Mouse (Mus musculus) hindbrain, embryonic 16.5 days (tissue): Measurements from ENCODE around the gene Suco. TPM values are rescaled to one million over a fixed set of nuclear protein-coding genes. Genes with fewer than 3 reads are reported as not detected.

Experiments used
- ATAC-seq: fragments of 200-750 bp; cut with Nextera tagmentation; 2 replicates; pipeline ENCODE4 v1.8.0; 2017; ENCODE audit warnings: moderate TSS enrichment, moderate library complexity
- H3K27ac ChIP-seq: fragments of 300-500 bp; sonication (generic); 2 replicates; pipeline ENCODE4 v1.5.1; 2014; ENCODE audit warnings: low read depth, mild to moderate bottlenecking, control low read depth, low read length, moderate library complexity
- H3K27me3 ChIP-seq: fragments of 300-500 bp; sonication (generic); replicated peaks from 2 replicates; pipeline ENCODE4 v1.6.1; 2014; ENCODE audit warnings: low read length; ENCODE audit not compliant: control insufficient read depth, insufficient read depth
- H3K36me3 ChIP-seq: fragments of 300-500 bp; sonication (generic); 2 replicates; pipeline ENCODE4 v1.6.1; 2014; ENCODE audit warnings: mild to moderate bottlenecking, low read length, moderate library complexity, mixed read lengths; ENCODE audit not compliant: control insufficient read depth, insufficient read depth
- H3K4me1 ChIP-seq: fragments of 300-500 bp; sonication (generic); 2 replicates; pipeline ENCODE4 v1.6.1; 2014; ENCODE audit warnings: low read depth, low read length; ENCODE audit not compliant: control insufficient read depth, insufficient read depth
- H3K4me2 ChIP-seq: fragments of 300-500 bp; sonication (generic); 2 replicates; pipeline ENCODE4 v1.6.1; 2014; ENCODE audit warnings: mild to moderate bottlenecking, low read length, control low read depth, moderate library complexity
- H3K4me3 ChIP-seq: fragments of 300-500 bp; sonication (generic); 2 replicates; pipeline ENCODE4 v1.5.1; 2014; ENCODE audit warnings: mild to moderate bottlenecking, low read length, control low read depth, moderate library complexity
- H3K9ac ChIP-seq: fragments of 300-500 bp; sonication (generic); 2 replicates; pipeline ENCODE4 v1.6.1; 2014; ENCODE audit warnings: low read depth, mild to moderate bottlenecking, control low read depth, low read length, moderate library complexity
- H3K9me3 ChIP-seq: fragments of 300-500 bp; sonication (generic); 2 replicates; pipeline ENCODE4 v1.6.1; 2014; ENCODE audit warnings: mild to moderate bottlenecking, low read length, moderate library complexity; ENCODE audit not compliant: control insufficient read depth
- WGBS: fragments of 180-500 bp; shearing (Covaris S2); extraction: QIAGEN DNeasy Blood & Tissue Kit; methylation state at CpG from one replicate; pipeline ENCODE4 v1.1.7; 2014; 5-methylcytosine and 5-hydroxymethylcytosine counted together
- polyA plus RNA-seq: library from polyadenylated mRNA; unstranded; fragments of >200 nt; fragmentation: Nextera tagmentation; extraction: Ambion mirVana; gene quantifications from 2 replicates; pipeline ENCODE4 v1.2.1, GENCODE M21; 2015

Gene Suco
- polyA plus RNA-seq, 1 experiment from 2014 or later: 17.5 TPM

- H3K4me2 ChIP-seq: no peak overlapping the region
- 72% methylated on average over 1 of the region's 1 CpGs for WGBS
- H3K27ac ChIP-seq: no peak overlapping the region
- no peak overlapping the region for H3K9ac ChIP-seq
- H3K4me3 ChIP-seq: no peak overlapping the region
- no peaks in the 10 kb centered on the region for H3K36me3 ChIP-seq
- H3K27me3 ChIP-seq: no peaks in the 10 kb centered on the region
- no peaks in the 10 kb centered on the region for H3K9me3 ChIP-seq
- H3K4me1 ChIP-seq: peaks cover 8% of the 10 kb centered on the region
- no peak for ATAC-seq
Observed at GRCm38 (mm10) chr1:161869422-161869821, 7.1 kb downstream of the Suco start.

DNA sequence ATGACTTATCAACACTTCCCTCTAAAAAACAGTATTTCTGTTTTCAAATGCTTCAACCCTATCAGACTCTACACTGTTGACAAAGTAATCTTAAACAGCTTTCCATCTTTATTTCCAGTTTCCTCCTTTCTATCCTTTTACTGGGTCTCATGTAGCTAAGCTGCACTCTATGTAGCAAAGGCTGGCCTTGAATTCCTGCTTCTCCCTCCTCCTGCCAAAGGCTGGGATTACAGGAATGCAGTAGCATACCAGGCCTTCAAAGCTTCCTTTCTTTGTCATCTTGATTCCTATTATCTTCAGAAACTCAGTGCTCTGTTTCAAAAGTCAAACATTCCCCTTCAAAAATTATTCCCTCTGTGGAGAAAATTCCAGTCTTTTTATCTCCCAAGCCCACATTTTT is 8.1 kb downstream of the Suco start:
- Histone ChIP-seq H3K9ac (no peak overlapping the region), H3K27me3 (no peaks in the 10 kb centered on the region), H3K4me2 (no peak overlapping the region), H3K4me3 (no peak overlapping the region), H3K9me3 (no peaks in the 10 kb centered on the region), H3K4me1 (no peaks in the 10 kb centered on the region), H3K36me3 (no peaks in the 10 kb centered on the region), H3K27ac (no peak overlapping the region)
- ATAC-seq: no peak

GRCm38 (mm10) chr1:161863742-161864141 is 12.7 kb downstream of the Suco start:
- no peak overlapping the region for H3K4me2 ChIP-seq
- no peak overlapping the region for H3K9ac ChIP-seq
- H3K4me1 ChIP-seq: no peaks in the 10 kb centered on the region
- no peaks in the 10 kb centered on the region for H3K27me3 ChIP-seq
- no peak for ATAC-seq
- no peaks in the 10 kb centered on the region for H3K36me3 ChIP-seq
- no peaks in the 10 kb centered on the region for H3K9me3 ChIP-seq
- no peak overlapping the region for H3K27ac ChIP-seq
- WGBS: 76% methylated on average over 2 of the region's 2 CpGs
- no peak overlapping the region for H3K4me3 ChIP-seq

- H3K9me3 ChIP-seq: no peaks in the 10 kb centered on the region
Observed at GRCm38 (mm10) chr1:161859248-161859647, 17.2 kb downstream of the Suco start.

GRCm38 (mm10) chr1:161826677-161827076 is 49.8 kb downstream of the Suco start:
- Histone ChIP-seq H3K36me3 (peaks cover 12% of the 10 kb centered on the region), H3K4me2 (no peak overlapping the region), H3K27me3 (no peaks in the 10 kb centered on the region), H3K4me1 (no peaks in the 10 kb centered on the region), H3K4me3 (no peak overlapping the region), H3K9me3 (no peaks in the 10 kb centered on the region), H3K9ac (no peak overlapping the region), H3K27ac (no peak overlapping the region)
- ATAC-seq: no peak
- WGBS: 97% methylated on average over 2 of the region's 2 CpGs

More at GRCm38 (mm10) chr1:161859248-161859647, 17.2 kb downstream of the Suco start:
- 92% methylated on average over 2 of the region's 2 CpGs for WGBS
- Histone ChIP-seq H3K4me2 (no peak overlapping the region), H3K27ac (no peak overlapping the region), H3K4me1 (no peaks in the 10 kb centered on the region), H3K4me3 (no peak overlapping the region), H3K27me3 (no peaks in the 10 kb centered on the region), H3K9ac (no peak overlapping the region), H3K36me3 (peaks cover 10% of the 10 kb centered on the region)
- ATAC-seq: no peak

DNA sequence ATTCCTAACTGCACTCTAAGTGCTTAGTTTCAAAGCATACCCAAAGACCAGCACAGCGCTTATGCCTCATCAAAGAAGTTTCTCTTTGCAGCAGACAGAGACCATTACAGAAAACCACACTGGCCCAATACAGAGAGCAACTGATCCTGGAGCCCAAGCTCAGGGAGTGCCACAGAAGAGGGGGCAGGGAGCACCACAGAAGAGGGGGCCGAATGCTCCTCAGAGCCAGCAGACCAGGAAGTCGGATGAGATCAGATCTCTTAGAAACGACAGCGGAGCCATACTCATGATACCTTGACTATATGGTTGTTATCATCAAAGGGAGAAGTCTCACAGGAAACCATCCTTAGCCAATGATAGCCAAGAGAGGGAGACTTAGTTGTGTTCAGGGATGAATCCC is 67.1 kb downstream of the Suco start:
- Histone ChIP-seq H3K27me3 (no peaks in the 10 kb centered on the region), H3K4me1 (no peaks in the 10 kb centered on the region), H3K36me3 (no peaks in the 10 kb centered on the region), H3K4me3 (no peak overlapping the region), H3K27ac (no peak overlapping the region), H3K4me2 (no peak overlapping the region), H3K9me3 (no peaks in the 10 kb centered on the region), H3K9ac (no peak overlapping the region)
- WGBS: 94% methylated on average over 5 of the region's 5 CpGs
- ATAC-seq: no peak

GRCm38 (mm10) chr1:161808980-161809379 is 67.5 kb downstream of the Suco start:
- Histone ChIP-seq H3K36me3 (no peaks in the 10 kb centered on the region), H3K9me3 (no peaks in the 10 kb centered on the region), H3K27ac (no peak overlapping the region), H3K4me3 (no peak overlapping the region), H3K4me2 (no peak overlapping the region), H3K27me3 (no peaks in the 10 kb centered on the region), H3K4me1 (no peaks in the 10 kb centered on the region), H3K9ac (no peak overlapping the region)
- ATAC-seq: no peak
- 83% methylated on average over 6 of the region's 6 CpGs for WGBS

- ATAC-seq: no peak
- Histone ChIP-seq H3K4me3 (no peak overlapping the region), H3K9me3 (no peaks in the 10 kb centered on the region), H3K27me3 (no peaks in the 10 kb centered on the region), H3K36me3 (no peaks in the 10 kb centered on the region), H3K27ac (no peak overlapping the region), H3K4me1 (no peaks in the 10 kb centered on the region), H3K4me2 (no peak overlapping the region), H3K9ac (no peak overlapping the region)
- 90% methylated on average over 8 of the region's 8 CpGs for WGBS
Observed at GRCm38 (mm10) chr1:161804541-161804971, 71.9 kb downstream of the Suco start.

GRCm38 (mm10) chr1:161801321-161801720 is 75.2 kb downstream of the Suco start:
- no peak overlapping the region for H3K4me2 ChIP-seq
- no peak overlapping the region for H3K27ac ChIP-seq
- 89% methylated on average over 2 of the region's 2 CpGs for WGBS
- H3K4me1 ChIP-seq: no peaks in the 10 kb centered on the region
- no peaks in the 10 kb centered on the region for H3K27me3 ChIP-seq
- no peak overlapping the region for H3K4me3 ChIP-seq
- ATAC-seq: no peak
- no peaks in the 10 kb centered on the region for H3K36me3 ChIP-seq
- H3K9ac ChIP-seq: no peak overlapping the region
- H3K9me3 ChIP-seq: no peaks in the 10 kb centered on the region

GRCm38 (mm10) chr1:161800256-161800655 is 76.2 kb downstream of the Suco start:
- H3K4me3 ChIP-seq: no peak overlapping the region
- H3K27me3 ChIP-seq: no peaks in the 10 kb centered on the region
- ATAC-seq: no peak
- no peaks in the 10 kb centered on the region for H3K9me3 ChIP-seq
- H3K4me2 ChIP-seq: no peak overlapping the region
- no peak overlapping the region for H3K27ac ChIP-seq
- no peaks in the 10 kb centered on the region for H3K4me1 ChIP-seq
- no peak overlapping the region for H3K9ac ChIP-seq
- no peaks in the 10 kb centered on the region for H3K36me3 ChIP-seq
